Mouse (Mus musculus): ENCODE data around the gene Rab5b. TPM values are rescaled to one million over a fixed set of nuclear protein-coding genes. Genes with fewer than 3 reads are reported as not detected.

The Rab5b gene
- polyA plus RNA-seq, 1 experiment: 32.2 TPM

- H3K27me3 ChIP-seq (ENCODE audit: control insufficient read depth, insufficient read depth, low read length): no peaks in the 10 kb centered on the region
- 8% methylated on average over 11 of the region's 11 CpGs for WGBS
- H3K36me3 ChIP-seq (ENCODE audit: control insufficient read depth, insufficient read depth, low read length): no peaks in the 10 kb centered on the region
- TF ChIP-seq POLR2A (IDR thresholded peaks at IDR 0.05; ENCODE audit: low read depth, low read length): no peak; the same call in 1 of the 2 replicates
- peak overlapping the region; percentile 23 for H3K27ac ChIP-seq (ENCODE audit: insufficient read depth, low read depth, low read length)
- peak overlapping the region; percentile 49 for H3K4me3 ChIP-seq (ENCODE audit: low read depth, low read length)
- peaks cover 3% of the 10 kb centered on the region; the same call in 1 of the 2 replicates for H3K4me1 ChIP-seq (ENCODE audit: control insufficient read depth, insufficient read depth, insufficient read length, low read length)
These were observed 9.2 kb upstream of the Rab5b start for GRCm38 (mm10) chr10:128705317-128705693.

GRCm38 (mm10) chr10:128704491-128705316 lies 8.6 kb upstream of the Rab5b start, which contains the start of gene Cdk2:
TSS of gene Cdk2 (minus strand) at chr10:128705031.
- Histone ChIP-seq H3K36me3 (ENCODE audit: control insufficient read depth, insufficient read depth, low read length) (0 out of 2 replicates have a peak, but pooled peaks cover 1% of the 10 kb centered on the region), H3K4me3 (ENCODE audit: low read depth, low read length) (peak within 1 kb of the TSS; percentile 99), H3K27me3 (ENCODE audit: control insufficient read depth, insufficient read depth, low read length) (no peaks in the 10 kb centered on the region), H3K27ac (ENCODE audit: insufficient read depth, low read depth, low read length) (peak within 1 kb of the TSS; percentile 82), H3K4me1 (ENCODE audit: control insufficient read depth, insufficient read depth, insufficient read length, low read length) (peaks cover 3% of the 10 kb centered on the region; the same call in 1 of the 2 replicates)
- under 1% methylated on average over 60 of the region's 62 CpGs for WGBS
- no peak for TF ChIP-seq CTCF (IDR thresholded peaks at IDR 0.05; ENCODE audit: extremely low read depth, insufficient read length, insufficient replicate concordance, low read depth, low read length)
- peak; percentile 93 for TF ChIP-seq POLR2A (IDR thresholded peaks at IDR 0.05; ENCODE audit: low read depth, low read length)

GRCm38 (mm10) chr10:128703895-128704294 lies 7.8 kb upstream of the Rab5b start, which contains the start of gene Pmel:
TSS of gene Pmel (plus strand) at chr10:128704195.
- Histone ChIP-seq H3K36me3 (ENCODE audit: control insufficient read depth, insufficient read depth, low read length) (0 out of 2 replicates have a peak, but pooled peaks cover 1% of the 10 kb centered on the region), H3K27me3 (ENCODE audit: control insufficient read depth, insufficient read depth, low read length) (no peaks in the 10 kb centered on the region), H3K27ac (ENCODE audit: insufficient read depth, low read depth, low read length) (peak within 1 kb of the TSS; percentile 82), H3K4me1 (ENCODE audit: control insufficient read depth, insufficient read depth, insufficient read length, low read length) (peaks cover 3% of the 10 kb centered on the region; the same call in 1 of the 2 replicates), H3K4me3 (ENCODE audit: low read depth, low read length) (peak within 1 kb of the TSS; percentile 99)
- TF ChIP-seq POLR2A (IDR thresholded peaks at IDR 0.05; ENCODE audit: low read depth, low read length) (no peak), CTCF (IDR thresholded peaks at IDR 0.05; ENCODE audit: extremely low read depth, insufficient read length, insufficient replicate concordance, low read depth, low read length) (no peak)
- 19% methylated on average over 4 of the region's 4 CpGs for WGBS

- 42% methylated on average over 6 of the region's 6 CpGs for WGBS
- 0 out of 2 replicates have a peak, but pooled peaks cover 1% of the 10 kb centered on the region for H3K36me3 ChIP-seq (ENCODE audit: control insufficient read depth, insufficient read depth, low read length)
- H3K27ac ChIP-seq (ENCODE audit: insufficient read depth, low read depth, low read length): no peak overlapping the region
- peaks cover 6% of the 10 kb centered on the region; the same call in 1 of the 2 replicates for H3K4me1 ChIP-seq (ENCODE audit: control insufficient read depth, insufficient read depth, insufficient read length, low read length)
- TF ChIP-seq CTCF (IDR thresholded peaks at IDR 0.05; ENCODE audit: extremely low read depth, insufficient read length, insufficient replicate concordance, low read depth, low read length) (no peak), POLR2A (IDR thresholded peaks at IDR 0.05; ENCODE audit: low read depth, low read length) (no peak)
- no peak overlapping the region for H3K4me3 ChIP-seq (ENCODE audit: low read depth, low read length)
- H3K27me3 ChIP-seq (ENCODE audit: control insufficient read depth, insufficient read depth, low read length): no peaks in the 10 kb centered on the region
These were observed 6.4 kb upstream of the Rab5b start for GRCm38 (mm10) chr10:128702328-128703007.

GRCm38 (mm10) chr10:128700712-128701111 lies 4.6 kb upstream of the Rab5b start:
- Histone ChIP-seq H3K27me3 (ENCODE audit: control insufficient read depth, insufficient read depth, low read length) (no peaks in the 10 kb centered on the region), H3K27ac (ENCODE audit: insufficient read depth, low read depth, low read length) (no peak overlapping the region), H3K36me3 (ENCODE audit: control insufficient read depth, insufficient read depth, low read length) (0 out of 2 replicates have a peak, but pooled peaks cover 1% of the 10 kb centered on the region), H3K4me1 (ENCODE audit: control insufficient read depth, insufficient read depth, insufficient read length, low read length) (peaks cover 10% of the 10 kb centered on the region; the same call in 1 of the 2 replicates), H3K4me3 (ENCODE audit: low read depth, low read length) (no peak overlapping the region)
- 95% methylated on average over 5 of the region's 5 CpGs for WGBS
- TF ChIP-seq POLR2A (IDR thresholded peaks at IDR 0.05; ENCODE audit: low read depth, low read length) (no peak), CTCF (IDR thresholded peaks at IDR 0.05; ENCODE audit: extremely low read depth, insufficient read length, insufficient replicate concordance, low read depth, low read length) (no peak)

- H3K27ac ChIP-seq (ENCODE audit: insufficient read depth, low read depth, low read length): no peak overlapping the region; the same call in 1 of the 2 replicates
- H3K27me3 ChIP-seq (ENCODE audit: control insufficient read depth, insufficient read depth, low read length): no peaks in the 10 kb centered on the region
- 0 out of 2 replicates have a peak, but pooled peaks cover 1% of the 10 kb centered on the region for H3K36me3 ChIP-seq (ENCODE audit: control insufficient read depth, insufficient read depth, low read length)
- H3K4me1 ChIP-seq (ENCODE audit: control insufficient read depth, insufficient read depth, insufficient read length, low read length): peaks cover 7% of the 10 kb centered on the region; the same call in 1 of the 2 replicates
- H3K4me3 ChIP-seq (ENCODE audit: low read depth, low read length): no peak overlapping the region
- 49% methylated on average over 11 of the region's 11 CpGs for WGBS
- TF ChIP-seq CTCF (IDR thresholded peaks at IDR 0.05; ENCODE audit: extremely low read depth, insufficient read length, insufficient replicate concordance, low read depth, low read length) (no peak), POLR2A (IDR thresholded peaks at IDR 0.05; ENCODE audit: low read depth, low read length) (no peak)
These were observed 3.5 kb upstream of the Rab5b start for GRCm38 (mm10) chr10:128699611-128700010.

Data from small intestine, adult 2 months (tissue).